Mouse (Mus musculus): ENCODE data around the gene Tmem268.

Tmem268 gene

DNA sequence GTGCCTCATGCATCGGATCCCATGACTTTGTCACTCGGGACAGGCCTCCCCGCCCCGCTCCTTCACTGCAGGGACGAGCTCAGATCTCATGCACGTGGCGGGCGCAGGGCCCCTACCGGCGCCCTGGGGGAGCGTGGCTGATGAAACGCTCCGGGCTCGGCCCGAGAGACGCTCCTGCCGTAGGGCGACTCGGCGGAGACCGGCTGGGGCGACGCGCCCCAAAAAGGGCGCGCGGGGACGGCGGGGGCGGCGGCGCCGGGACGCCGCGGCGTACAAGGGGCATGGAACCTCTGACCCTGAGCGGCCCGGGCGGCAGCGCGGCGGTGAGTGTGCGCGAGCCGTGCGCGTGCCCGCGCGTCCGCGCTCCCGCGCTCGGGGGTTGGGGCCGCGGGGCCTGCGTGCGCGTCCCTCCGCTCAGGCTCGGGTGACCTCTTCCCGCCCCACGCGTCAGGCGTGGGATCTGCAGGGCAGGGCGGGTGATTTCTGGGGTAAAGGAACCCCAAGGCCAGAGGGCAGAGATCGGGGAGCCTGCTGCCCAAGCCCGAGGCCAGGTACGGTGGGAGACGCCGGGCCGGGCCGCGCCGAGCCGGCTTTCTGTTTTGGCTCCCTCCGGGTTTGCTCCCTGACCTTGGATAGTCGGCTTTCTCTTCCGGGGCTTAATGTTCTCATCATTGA, at the start of gene Tmem268:
Gene Tmem268 (plus strand): TSS at position 375 of the 675 bp plus-strand sequence.
- peak; percentile 62 to 75 for DNase-seq (ENCODE audit: low spot score in 2 of 2)

DNA sequence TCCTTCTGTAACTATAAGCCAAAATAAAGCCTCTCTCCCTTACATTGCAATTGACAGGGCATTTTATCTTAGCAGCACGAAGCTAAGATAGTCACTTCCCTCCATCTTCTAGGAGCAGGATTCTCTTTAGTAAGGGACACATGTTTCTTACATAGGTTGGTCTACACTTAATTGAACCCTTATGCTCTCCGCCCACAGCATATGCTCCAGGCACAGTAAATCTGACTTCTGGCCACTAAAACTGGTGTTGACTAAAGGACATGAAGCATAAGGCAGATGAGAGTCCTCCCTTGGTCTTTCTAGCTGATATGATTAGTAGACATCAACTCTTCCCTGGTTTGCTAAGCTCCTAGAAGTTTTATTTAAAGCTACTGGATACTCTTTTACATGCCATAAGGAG, 45.7 kb upstream of the Tmem268 start:
- no peak for DNase-seq (ENCODE audit: low spot score in 2 of 2)

DNA sequence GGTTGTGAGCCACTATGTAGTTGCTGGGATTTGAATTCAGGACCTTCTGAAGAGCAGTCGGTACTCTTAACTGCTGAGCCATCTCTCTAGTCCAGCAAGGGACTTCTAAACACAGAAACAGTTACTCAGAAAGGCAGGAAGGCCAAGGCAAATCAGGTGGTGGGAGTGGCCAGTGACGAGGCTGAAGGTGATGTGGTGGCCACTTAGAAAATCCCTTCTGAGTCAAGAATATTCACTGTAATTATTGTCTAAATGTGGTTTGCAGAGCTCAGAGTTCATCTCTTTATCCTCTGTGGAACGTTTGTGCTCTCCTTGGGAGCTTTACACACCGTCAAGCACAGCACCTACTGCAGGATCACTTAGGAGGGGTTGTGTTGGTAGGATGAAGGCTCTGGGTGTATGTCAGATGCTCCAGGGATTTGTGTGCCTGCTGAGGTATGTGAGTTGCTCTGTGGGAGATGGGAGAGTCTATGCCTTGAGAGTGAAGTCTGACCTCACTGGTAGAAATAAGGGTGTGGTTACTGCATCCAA, 44.1 kb upstream of the Tmem268 start:
- DNase-seq (ENCODE audit: low spot score in 2 of 2), result no peak

DNA sequence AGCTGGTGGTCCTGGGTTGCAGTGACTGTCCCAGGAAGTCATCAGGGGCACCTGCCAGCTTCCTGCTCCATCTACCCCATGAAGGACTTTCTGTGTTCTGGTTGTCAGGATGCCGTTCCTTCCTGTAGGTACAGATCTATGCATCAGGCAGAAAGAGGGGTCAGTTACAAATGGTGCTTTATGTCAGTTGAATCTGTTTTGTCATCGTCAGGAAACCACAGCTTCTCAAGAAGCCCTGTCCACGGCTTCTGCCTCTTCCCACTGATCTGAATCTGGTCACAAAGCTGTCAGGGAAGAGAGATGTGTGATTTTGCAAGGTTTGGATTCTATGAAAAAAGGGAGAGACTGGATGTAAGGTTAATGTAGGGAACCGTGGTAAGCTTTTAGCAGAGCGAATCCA, 43.6 kb upstream of the Tmem268 start:
- DNase-seq (ENCODE audit: low spot score in 2 of 2), result no peak

DNA sequence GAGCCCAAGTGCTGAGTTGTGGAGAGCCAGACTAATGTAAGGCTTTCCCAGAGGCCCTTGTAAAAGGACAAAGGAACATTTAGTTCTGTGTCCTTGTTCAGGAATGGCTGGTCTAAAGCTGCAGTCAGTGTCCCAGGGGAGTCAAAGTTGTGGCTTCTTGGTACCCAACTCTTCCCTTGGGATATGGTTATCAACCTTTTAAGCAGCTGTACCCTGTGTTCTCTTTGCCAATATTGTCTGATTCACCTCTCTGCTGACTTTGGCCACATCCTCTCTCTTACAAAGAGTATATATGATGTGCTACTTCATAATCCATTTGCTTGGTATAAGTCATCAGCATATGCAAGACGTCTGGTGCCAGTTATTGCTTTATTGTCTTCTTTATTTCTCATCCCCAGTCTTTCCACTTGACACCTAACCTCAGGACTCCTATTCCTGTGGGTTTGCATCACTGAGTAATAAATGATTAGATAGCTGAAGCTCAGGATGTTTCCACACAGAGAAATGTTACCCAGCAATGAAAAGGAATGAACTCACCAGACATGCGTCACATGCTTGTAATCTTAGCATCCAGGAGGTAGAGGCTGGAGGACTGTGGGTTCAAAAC, 36.7 kb upstream of the Tmem268 start:
- no peak for DNase-seq (ENCODE audit: low spot score in 2 of 2)

DNA sequence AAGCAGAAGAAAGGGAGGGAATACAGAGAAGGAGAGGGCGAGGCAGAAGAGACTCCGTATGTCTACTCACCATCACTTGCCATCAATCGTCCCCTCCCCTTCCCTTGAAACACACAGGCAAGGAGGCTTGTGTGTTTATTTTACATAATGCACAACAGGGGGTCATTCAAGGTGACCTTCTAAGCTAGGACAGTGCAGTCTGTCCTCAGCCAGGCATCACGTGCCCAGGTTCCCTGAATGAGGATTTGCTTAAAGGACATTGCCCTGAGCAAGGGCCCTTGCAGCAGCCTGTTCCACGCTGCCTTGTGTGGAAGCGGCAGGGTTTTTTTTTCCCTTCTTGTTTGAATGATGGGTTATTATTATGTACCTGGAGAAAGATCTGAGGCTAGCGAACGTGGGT, 33.1 kb upstream of the Tmem268 start:
- DNase-seq (ENCODE audit: low spot score in 2 of 2), result no peak

DNA sequence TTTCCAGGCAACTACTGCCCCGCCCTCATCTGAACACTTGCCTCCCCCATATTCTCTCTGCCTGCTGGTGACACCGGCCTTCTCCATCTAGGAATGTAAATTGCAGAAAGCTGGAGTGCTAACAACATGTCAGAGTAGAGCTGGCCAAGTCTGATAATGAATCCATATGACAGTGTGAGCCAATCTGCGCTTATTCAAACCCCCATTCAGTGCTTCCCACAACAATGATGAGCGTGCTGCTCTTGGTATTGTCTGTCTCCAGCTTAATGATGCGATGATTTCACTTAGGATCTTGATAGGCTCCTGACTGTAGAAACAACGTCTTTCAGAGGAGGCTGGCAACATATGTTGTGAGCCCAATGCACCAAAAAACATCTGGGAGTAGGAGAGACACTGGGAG, 29.6 kb upstream of the Tmem268 start:
- no peak for DNase-seq (ENCODE audit: low spot score in 2 of 2)

DNA sequence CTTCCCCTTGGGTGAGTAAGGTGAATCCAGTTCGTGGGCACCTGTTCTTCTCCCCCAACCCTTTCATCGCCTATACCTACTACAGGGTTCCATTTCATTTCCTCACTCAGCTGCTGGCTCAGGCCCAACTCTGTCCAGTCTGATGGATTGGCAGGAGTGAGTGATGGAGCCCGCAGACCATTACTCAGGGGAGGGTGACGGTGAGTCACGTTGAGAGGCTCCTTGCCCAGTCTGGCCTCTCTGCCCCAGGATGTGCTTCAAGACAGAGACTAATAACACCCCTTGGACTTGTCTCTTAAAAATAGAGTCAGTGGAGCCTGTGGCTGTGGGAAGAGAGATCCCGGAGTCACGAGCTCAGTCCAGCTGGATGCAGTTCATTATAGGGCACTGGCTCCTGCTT, 28.2 kb upstream of the Tmem268 start:
- no peak for DNase-seq (ENCODE audit: low spot score in 2 of 2)

DNA sequence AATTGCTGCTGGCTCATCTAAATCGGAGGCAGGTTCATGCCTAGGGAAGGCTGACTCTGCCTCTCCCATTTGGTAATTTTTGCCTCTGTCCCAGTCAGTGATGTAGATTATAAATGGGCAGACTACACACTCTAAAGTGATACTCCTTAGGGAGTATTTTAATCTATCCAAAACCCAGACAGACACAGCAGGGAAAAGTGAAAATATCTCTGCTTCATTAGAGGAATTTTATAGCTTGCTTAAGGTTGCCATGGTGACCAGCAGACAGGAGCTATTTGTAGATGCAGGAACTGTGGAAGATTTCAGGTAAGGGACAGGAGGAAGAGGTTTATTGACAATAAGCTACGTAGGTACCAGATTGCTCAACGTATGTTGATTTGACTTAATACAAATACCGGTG, 21.0 kb upstream of the Tmem268 start:
- no peak for DNase-seq (ENCODE audit: low spot score in 2 of 2)

DNA sequence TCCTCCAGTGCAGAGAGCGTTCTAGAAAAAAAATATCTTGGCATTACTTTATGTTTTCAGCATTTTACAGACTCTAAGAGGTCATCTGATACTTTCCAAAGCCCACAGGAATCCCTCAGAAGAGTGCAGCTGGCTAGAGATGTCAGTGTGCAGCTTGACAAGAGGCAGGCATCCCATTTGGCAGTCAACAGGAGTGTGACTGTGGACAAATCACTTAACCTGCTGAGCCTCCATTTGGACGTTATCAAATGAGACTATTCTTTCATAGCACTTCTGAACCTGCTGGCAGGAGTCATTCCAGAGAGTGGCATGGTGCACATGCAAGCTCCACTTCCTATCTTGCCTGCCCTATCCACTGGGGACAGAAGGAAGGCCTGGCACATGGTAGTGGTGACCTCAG, 16.4 kb upstream of the Tmem268 start:
- no peak for DNase-seq (ENCODE audit: low spot score in 2 of 2)

DNA sequence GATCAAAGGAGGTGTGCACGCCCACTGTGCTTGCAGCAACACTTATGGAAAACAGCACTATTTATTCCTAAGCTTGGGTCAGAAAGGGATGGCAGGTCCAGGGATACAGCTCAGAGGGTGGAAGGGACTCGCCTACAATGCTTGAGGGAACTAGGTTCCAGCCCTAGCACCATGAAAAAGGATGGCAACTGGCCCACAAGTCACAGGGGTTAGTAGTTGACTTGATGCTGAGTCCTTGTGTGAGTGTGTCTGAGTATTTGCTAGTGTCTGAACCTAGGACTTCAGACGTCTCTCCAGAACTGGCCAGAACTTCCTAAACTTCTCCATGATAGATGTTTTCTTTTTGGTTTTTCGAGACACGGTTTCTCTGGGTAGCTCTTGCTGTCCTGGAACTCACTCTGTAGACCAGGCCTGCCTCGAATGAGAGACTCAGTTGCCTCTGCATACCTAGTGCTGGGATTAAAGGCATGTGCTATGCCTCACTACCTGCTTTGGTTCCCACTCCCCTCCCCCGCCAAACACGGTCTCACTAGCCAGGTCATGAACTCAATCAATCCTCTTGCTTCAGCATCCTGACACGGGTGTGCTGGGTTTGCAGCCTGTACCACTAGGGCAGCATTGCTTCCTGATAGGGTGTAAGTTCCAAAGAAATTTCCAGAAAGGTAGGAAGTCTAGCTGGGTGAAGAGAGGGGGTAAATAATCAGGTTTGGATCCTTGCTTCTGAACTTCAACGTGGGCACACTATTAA, 14.7 kb upstream of the Tmem268 start:
- DNase-seq (ENCODE audit: low spot score in 2 of 2), result no peak

DNA sequence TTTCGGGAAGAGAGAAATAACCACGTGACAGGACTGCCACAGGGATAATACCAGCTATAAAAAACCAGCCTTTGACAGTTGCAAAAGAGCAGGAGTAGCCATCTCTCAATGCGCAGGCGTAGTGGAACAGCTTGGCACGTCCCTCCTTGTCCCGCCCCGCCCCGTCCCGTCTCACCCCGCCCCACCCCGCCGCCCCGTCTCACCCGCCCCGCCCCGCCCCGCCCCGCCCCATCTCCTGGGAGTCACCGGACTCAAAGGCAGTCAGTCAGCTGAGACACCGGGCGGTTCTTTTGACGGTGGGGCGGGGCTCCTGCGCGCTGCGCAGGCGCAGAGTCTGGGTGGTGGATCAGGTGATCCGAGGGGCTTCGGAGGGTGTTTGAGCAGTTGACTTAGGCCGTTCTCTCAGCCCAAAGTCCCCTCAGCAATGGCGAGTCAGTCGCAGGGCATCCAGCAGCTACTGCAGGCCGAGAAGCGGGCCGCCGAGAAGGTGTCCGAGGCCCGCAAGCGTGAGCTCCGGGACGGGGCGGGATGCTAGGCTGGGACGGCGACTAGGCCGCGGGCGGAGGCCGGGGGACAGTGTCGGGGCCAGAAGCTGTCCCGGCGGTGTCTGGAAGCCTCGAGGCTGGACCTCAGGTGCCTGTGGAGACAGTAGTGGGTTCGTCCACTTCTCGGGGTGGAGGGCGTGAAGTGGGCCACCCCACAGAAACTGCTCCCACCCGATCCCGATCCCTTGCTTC, 13.9 kb upstream of the Tmem268 start, which contains the start of gene Atp6v1g1:
Gene Atp6v1g1 (plus strand): TSS at position 279 of the 737 bp plus-strand sequence.
- peak; percentile 93 to 94 for DNase-seq (ENCODE audit: low spot score in 2 of 2)

DNA sequence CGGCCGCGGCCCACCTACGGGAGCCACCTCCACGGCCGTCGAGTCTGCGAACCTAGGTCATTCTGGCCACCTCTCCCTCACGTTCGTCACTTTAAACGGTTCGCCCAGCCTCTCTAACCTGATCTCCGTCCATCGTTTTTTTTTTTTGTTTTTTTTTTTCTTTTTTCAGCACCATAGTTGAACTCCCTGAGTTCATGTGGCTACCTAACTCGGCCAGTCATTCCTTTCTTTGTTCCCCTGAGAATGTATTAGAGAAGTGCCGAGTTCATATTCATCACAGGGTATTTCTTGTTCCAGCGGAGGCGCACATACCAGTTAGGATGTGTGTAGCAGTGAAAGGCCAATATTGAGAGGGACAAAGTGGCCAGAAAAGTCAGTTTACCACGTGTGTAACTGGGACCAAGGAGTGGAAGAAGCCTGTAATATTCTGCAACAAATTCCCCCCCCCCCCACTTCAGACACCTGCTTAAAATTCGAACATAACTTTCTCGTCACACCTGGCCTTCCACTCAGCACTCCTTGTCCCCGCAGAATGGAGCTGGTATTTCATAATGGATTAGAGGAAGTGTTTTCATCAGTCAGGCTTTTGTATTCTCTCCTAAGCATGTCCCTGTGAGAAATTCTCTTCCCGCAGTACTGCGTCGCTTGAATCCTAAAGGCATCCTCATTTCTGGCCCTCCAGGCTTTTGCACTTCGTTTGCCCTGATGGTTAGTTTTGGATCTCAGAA, 13.2 kb upstream of the Tmem268 start:
- DNase-seq (ENCODE audit: low spot score in 2 of 2), result no peak

DNA sequence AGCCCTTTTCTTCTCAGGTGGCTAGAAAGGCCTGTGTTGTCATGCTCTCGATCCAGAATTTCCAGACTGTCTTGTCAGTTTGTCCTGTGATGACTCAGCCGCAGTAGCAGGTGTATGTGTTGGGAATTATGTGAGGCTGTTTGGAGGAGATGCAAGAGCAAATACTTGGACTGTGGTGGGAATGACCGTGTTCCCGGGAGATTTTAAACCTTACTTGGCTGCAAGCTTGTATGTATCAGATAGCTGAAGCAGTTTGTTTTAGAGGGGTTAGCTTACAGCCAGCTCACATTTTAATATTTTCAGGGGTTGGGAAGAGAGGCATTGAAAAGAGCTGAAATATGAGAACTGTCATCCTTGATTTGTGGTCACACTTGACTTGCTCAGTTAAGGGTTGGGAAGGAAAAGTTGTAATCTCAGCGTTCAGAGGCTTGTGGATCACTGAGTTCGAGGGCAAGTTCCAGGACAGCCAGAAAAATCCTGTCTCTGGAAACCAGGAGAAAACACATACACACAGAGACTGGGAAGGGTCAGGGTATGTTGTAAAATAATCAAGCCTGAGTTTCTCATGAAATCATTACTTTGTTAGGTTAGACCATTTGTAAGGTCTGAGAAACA, 12.0 kb upstream of the Tmem268 start:
- DNase-seq (ENCODE audit: low spot score in 2 of 2), result no peak

DNA sequence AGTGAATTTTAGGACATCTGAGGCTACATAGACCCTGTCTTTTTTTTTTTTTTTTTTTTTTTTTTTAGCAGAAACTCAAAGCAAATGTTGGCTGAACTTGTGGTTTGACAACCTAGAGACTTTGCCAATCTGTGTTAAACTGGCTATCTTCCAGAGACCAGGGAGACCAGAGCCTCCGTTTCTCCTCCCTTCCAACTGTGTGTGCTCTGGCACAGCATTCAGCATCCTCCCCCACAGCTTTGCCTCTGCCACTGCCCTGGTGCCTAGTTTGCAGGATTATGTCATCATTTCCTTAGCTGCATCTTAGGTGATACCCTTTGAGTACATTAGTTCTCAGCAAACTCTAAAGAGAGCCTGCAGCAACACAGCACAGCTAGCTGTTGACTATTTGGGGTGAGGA, 10.8 kb upstream of the Tmem268 start:
- DNase-seq (ENCODE audit: low spot score in 2 of 2), result no peak

DNA sequence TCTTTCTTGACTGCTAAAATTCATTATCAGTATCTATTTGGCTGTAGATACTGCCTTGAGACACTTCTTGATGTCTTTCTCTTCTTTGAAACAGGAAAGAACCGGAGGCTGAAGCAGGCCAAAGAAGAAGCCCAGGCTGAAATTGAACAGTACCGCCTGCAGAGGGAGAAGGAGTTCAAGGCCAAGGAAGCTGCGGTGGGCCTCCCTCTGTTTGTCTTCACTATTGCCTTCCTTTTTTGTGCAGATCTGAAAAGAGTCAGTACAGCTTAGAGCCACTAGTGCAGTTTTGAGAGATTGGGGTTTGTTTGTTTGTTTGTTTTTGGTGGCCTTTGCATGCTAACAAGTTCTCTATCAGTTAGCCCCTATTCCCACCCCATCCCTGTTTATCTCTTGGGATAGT, 10.1 kb upstream of the Tmem268 start:
- DNase-seq (ENCODE audit: low spot score in 2 of 2), result no peak

DNA sequence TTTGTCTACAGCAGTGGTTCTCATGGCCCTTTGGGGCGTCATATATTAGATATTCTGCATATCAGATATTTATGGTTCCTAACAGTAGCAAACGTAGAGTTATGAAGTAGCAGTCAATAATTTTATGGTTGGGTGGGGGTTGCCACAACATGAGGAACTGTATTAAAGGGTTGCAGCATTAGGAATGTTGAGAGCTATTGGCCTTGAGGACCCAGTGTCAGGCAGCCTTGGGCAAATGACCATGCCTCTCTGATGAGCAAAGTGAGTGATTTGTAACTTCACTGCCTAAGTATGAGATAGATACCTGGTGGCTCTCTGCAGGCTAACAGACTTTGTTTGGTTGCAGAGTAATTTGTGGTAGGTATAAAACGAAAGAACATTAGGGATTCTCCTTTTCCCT, 7.7 kb upstream of the Tmem268 start:
- no peak for DNase-seq (ENCODE audit: low spot score in 2 of 2)

DNA sequence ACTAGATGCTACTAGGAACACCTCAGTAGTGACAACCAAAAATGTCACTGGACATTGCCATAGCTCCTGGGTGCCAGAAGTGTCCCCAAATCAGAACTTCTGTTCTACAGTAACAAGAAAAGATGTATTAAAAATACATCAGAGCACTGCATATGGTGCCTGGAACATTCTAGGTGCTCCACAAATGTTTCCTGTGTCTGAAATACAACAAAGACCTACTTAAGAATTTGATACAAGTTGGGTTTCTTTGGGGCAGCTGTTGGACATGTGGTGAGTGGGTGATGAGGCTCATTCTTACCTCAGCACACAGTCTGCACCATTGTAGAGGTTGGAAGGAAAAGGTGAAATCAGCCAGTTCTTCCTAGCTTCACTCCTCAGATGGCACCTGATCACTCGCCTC, 5.7 kb upstream of the Tmem268 start:
- DNase-seq (ENCODE audit: low spot score in 2 of 2), result no peak

DNA sequence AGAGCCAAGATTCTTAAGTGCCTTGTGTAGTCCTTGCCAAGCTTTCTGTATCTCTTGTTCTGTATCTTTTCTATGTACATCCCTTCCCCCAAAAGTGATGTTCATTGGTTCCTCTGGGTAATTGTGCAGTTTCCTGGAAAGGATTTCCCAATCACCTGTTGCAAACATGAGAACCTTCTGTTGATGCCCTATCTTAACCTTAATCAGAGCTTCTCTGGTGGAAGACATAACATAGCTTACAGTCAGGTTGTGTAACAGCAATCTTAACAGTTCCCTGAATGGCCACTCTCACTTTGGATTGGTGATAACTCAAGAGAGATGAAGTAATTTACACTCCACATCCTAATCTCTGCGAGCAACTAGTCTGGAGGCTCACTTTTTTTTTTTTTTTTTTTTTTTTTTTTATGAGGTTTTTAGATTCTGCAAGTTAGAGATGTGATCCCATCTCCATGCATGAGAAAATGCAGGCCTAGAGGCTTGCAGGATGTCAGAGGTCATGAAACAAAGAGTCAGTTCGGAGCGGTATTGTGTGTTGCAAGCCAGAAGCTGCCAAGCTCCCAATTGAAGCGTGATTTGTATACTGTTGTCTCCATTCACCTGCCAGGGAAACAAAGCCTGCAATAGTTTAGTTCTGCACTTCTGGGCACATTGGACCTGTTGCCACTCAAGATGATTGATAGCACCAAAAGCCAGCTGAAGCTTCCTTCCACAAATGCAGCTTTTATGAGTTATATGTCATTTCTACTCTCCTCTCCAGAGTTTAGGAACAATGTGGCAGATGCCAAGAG, 4.6 kb upstream of the Tmem268 start:
- DNase-seq (ENCODE audit: low spot score in 2 of 2), result no peak

DNA sequence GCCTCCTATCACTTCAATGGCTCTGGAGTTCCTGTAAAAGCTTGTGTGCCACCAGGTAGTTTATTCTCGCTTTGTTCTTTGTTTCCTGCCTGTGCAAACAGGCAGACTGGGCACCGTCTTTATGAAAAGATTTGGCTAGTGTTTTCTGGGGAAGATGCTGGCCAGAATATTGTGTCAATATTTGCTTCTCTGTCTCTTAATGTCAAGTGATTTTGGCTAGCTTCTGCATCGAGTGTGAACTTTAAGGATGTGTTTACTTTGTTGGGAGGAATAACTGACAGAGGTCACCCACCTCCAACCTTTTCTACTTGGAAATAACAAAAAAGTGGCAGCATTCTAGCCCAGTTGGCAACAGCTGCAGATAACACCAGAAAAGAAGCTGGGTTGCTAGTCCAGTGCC, 4.0 kb upstream of the Tmem268 start:
- DNase-seq (ENCODE audit: low spot score in 2 of 2), result no peak
